Mouse (Mus musculus) limb, embryonic 10.5 days (tissue): Measurements from ENCODE around the gene Necab3. TPM values are rescaled to one million over a fixed set of nuclear protein-coding genes. Genes with fewer than 3 reads are reported as not detected.
A peak's percentile ranks its signal among the peaks of the same experiment; 100 is the strongest.

Source experiments
- DNase-seq: peaks from one replicate; pipeline ENCODE4 v3.0.0-alpha.2; 2017; ENCODE audit warnings: low spot score
- H3K27ac ChIP-seq: fragments of 300-500 bp; sonication (generic); 2 replicates; pipeline ENCODE4 v1.5.1; 2016; ENCODE audit warnings: mild to moderate bottlenecking
- H3K27me3 ChIP-seq: fragments of 300-500 bp; sonication (generic); 2 replicates; pipeline ENCODE4 v1.6.1; 2016; ENCODE audit warnings: low read depth, mild to moderate bottlenecking; ENCODE audit not compliant: poor library complexity, severe bottlenecking
- H3K36me3 ChIP-seq: fragments of 300-500 bp; sonication (generic); 2 replicates; pipeline ENCODE4 v1.6.1; 2016; ENCODE audit warnings: mild to moderate bottlenecking, moderate library complexity
- H3K4me1 ChIP-seq: fragments of 300-500 bp; sonication (generic); 2 replicates; pipeline ENCODE4 v1.6.1; 2016
- H3K4me3 ChIP-seq: fragments of 300-500 bp; sonication (generic); 2 replicates; pipeline ENCODE4 v1.5.1; 2016; ENCODE audit warnings: mild to moderate bottlenecking, moderate library complexity
- H3K9me3 ChIP-seq: fragments of 300-500 bp; sonication (generic); replicated peaks from 2 replicates; pipeline ENCODE4 v1.6.1; 2016; ENCODE audit warnings: mild to moderate bottlenecking
- WGBS: fragments of 180-500 bp; shearing (Covaris S2); methylation state at CpG from one replicate; pipeline ENCODE4 v1.1.7; 2016; 5-methylcytosine and 5-hydroxymethylcytosine counted together
- polyA plus RNA-seq: library from polyadenylated mRNA; unstranded; fragments of >200 nt; fragmentation: Nextera tagmentation; extraction: Ambion mirVana; gene quantifications from 2 replicates; pipeline ENCODE4 v1.2.1, GENCODE M21; 2016

Gene Necab3
- polyA plus RNA-seq = 2.0 and 2.1 TPM in 2 replicates

DNA sequence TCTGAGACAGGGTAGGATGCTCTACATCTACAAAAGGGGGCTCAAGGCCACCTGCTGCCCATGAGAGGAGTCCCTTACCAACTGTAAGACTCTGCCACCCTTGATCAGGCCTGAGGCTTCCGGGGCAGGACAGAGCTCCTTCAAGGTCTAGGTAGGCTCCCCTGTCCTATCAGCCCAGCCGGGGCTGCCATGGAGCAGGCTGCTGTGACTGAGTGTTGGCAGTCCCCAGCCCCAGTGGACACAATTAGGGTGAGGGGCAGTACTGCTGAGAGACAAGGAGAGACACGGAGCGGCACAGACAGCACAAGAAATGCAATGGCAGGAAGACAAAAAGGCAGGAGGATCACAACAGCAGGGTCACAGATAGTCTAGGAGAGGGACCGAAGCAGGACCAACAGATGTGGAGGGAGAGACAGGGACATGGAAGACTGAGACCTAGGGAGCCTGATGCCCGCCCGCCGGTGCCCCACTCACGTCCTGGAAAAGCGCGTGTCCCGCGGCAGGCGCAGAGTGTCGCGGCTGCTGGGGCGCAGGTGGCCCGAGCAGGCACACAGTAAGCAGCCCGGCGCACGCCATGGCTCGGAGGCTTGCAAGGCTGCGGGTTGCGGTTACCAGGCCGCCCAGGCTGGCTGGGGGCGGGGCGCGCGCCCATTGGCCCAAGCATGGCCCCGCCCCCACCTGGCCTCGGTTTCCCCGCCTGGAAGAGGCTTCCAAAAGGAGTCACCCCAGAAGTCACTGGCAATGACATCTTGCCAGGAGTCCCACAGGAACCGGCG lies at the start of gene Necab3:
Gene Necab3 (minus strand): TSS at position 627 of the 776 bp plus-strand sequence.
- H3K4me1 ChIP-seq = peaks cover 24% of the 10 kb centered on the region
- peak; percentile 67 for DNase-seq
- H3K27ac ChIP-seq = peak within 1 kb of the TSS; percentile 53
- no peaks in the 10 kb centered on the region for H3K9me3 ChIP-seq
- peak within 1 kb of the TSS; percentile 43 for H3K4me3 ChIP-seq
- peaks cover 12% of the 10 kb centered on the region for H3K27me3 ChIP-seq
- peaks cover 39% of the 10 kb centered on the region for H3K36me3 ChIP-seq
- 5% methylated on average over 34 of the region's 34 CpGs for WGBS

DNA sequence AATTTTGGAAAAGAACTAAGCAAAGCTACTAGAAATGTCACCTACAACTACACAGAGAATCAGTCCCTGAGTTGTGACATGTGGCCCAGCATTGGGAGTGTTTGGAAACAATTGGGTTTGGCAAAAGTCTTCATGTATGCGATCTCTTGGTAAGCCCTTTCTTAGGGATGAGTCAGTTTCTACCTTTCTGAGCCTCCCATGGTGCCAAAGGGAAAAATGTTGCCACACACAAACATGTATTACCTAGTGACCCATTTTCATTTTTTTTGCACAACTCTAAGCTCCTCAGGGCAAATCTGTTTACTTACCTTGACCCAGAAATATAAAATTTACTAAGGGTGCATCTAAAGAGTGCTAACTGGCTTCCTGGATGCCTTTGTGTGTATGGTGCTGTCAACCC lies 48.3 kb upstream of the Necab3 start:
- Histone ChIP-seq H3K4me3 (no peak overlapping the region), H3K4me1 (peaks cover 16% of the 10 kb centered on the region), H3K9me3 (no peaks in the 10 kb centered on the region), H3K27me3 (peaks cover 27% of the 10 kb centered on the region; the same call in 1 of the 2 replicates), H3K36me3 (no peaks in the 10 kb centered on the region), H3K27ac (no peak overlapping the region)
- WGBS = 94% methylated on average over 1 of the region's 1 CpGs
- DNase-seq = no peak

DNA sequence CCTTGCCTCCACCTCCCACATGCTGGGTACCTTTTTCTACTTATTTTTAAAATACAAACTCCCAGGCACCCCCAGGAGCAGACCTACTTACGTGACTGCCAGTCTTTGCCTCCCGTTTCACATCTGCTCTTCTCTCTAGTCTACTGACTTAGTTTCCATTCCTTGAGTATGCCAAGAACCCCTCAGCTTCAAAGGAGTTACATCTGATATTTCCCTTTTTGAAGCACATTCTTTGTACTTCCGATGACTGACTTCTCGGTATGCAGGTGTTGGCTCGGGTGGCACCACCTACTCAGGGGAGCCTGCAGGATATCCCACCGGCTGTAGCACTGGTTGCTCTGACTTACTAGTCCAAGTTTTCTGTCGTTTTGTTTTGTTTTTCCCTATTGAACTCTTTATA lies 45.5 kb upstream of the Necab3 start:
- Histone ChIP-seq H3K27ac (peak overlapping the region; percentile 53; the same call in 1 of the 2 replicates), H3K36me3 (no peaks in the 10 kb centered on the region), H3K27me3 (peaks cover 23% of the 10 kb centered on the region; the same call in 1 of the 2 replicates), H3K4me1 (peaks cover 16% of the 10 kb centered on the region), H3K4me3 (peak overlapping the region; percentile 71), H3K9me3 (no peaks in the 10 kb centered on the region)
- DNase-seq = no peak
- WGBS = 45% methylated on average over 7 of the region's 7 CpGs

DNA sequence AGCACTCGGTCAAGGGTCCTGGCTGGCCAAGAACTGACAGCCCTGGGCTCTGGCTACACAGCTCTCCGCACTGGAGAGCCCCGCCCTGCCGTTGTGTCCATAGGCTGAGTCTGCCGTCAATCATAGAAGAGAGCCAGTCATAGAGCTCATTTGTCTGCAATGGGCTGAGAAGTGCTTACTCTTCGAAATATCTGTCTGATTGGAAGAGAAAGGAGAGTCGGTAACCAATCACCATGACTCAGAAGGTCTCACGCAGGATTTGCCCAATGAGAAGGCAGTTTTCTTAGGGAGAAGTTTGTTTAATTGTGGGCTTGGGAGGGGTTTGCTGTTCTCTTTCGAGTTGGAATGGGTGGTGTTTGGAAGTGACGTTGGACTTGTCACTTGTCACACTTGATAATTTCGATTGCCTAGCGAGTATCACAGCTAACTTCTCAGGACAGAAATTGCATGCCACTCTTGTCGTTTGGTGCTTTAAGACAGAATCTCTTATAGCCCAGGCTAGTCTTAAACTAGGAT lies 45.0 kb upstream of the Necab3 start, which contains the start of gene Pxmp4:
Gene Pxmp4 (minus strand): TSS at position 71 of the 516 bp plus-strand sequence.
- DNase-seq = peak; percentile 90
- Histone ChIP-seq H3K27me3 (peaks cover 20% of the 10 kb centered on the region; the same call in 1 of the 2 replicates), H3K9me3 (no peaks in the 10 kb centered on the region), H3K27ac (peak within 1 kb of the TSS; percentile 81), H3K36me3 (no peaks in the 10 kb centered on the region), H3K4me1 (peaks cover 16% of the 10 kb centered on the region), H3K4me3 (peak within 1 kb of the TSS; percentile 71)
- WGBS = under 1% methylated on average over 13 of the region's 13 CpGs

DNA sequence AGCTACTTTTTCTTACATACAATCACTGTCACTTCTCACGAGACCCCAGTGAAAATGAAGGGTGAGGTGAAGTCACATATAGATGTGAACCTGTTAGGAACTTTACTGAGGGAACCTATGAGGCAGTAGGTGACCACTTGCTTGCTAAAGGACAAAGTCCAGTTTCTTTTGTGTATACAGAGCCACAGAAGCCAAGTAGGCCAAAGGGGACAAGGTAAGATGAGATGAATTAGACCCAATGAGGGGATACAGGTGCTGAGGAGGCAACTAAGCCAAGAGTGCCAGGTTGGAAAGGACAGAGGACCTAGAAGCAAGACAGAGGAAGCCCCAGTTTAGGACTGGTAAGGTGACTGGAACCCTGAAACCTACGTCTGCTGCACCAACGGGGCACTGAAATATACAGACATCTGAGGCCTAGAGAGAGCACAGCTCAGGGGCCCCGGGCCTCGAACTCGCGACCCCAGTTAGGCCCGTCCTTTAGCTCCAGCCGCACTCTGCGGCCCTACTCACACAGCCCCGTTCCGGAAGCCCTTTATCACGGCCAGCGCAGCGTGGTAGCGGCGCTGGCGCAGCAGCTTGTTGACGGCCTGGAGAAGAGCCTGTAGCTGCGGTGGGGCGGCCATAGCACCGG lies 44.4 kb upstream of the Necab3 start:
- H3K4me3 ChIP-seq = peak overlapping the region; percentile 71
- WGBS = 23% methylated on average over 22 of the region's 22 CpGs
- peak overlapping the region; percentile 81 for H3K27ac ChIP-seq
- peaks cover 16% of the 10 kb centered on the region for H3K4me1 ChIP-seq
- no peaks in the 10 kb centered on the region for H3K9me3 ChIP-seq
- no peaks in the 10 kb centered on the region for H3K36me3 ChIP-seq
- DNase-seq = no peak
- H3K27me3 ChIP-seq = peaks cover 14% of the 10 kb centered on the region; the same call in 1 of the 2 replicates

DNA sequence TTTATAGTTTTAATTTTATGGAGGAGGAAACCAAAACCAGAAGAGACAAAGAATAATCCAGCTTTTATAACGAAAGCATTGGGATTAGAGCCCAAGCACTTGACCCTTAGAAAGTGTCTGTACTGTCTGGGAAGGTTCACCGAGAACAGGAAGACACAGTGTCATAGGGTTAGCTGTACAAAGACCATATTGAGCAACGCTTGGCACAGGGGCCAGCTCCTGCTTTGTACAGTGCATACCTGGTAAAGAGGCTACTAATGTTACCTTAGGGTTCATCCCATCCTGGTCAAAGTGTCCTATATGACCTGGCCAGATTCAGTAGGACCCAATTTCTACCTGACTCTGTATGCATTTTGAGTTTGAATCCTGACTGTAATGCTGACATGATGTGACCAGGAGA lies 42.6 kb upstream of the Necab3 start:
- no peak overlapping the region for H3K4me3 ChIP-seq
- H3K9me3 ChIP-seq = no peaks in the 10 kb centered on the region
- DNase-seq = no peak
- H3K36me3 ChIP-seq = no peaks in the 10 kb centered on the region
- 80% methylated on average over 3 of the region's 3 CpGs for WGBS
- H3K27me3 ChIP-seq = peaks cover 10% of the 10 kb centered on the region; the same call in 1 of the 2 replicates
- H3K27ac ChIP-seq = no peak overlapping the region
- peaks cover 16% of the 10 kb centered on the region for H3K4me1 ChIP-seq

DNA sequence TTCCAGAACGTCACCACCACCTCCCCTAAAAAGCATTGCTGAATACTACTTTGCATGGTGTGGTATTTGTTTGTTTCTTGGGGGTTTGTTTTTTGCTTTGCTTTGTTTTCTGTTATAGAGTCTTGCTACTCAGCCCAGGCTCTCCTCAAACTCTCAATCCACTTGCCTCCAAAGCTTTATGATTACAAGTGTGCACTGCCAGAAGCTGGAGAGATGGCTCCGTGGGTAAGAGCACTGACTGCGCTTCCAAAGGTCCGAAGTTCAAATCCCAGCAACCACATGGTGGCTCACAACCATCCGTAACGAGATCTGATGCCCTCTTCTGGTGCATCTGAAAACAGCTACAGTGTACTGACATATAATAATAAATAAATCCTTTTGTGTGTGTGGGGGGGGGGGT lies 41.9 kb upstream of the Necab3 start:
- no peak for DNase-seq
- H3K4me1 ChIP-seq = peaks cover 16% of the 10 kb centered on the region
- peaks cover 6% of the 10 kb centered on the region; the same call in 1 of the 2 replicates for H3K27me3 ChIP-seq
- no peaks in the 10 kb centered on the region for H3K9me3 ChIP-seq
- no peak overlapping the region for H3K4me3 ChIP-seq
- H3K27ac ChIP-seq = no peak overlapping the region
- 72% methylated on average over 6 of the region's 6 CpGs for WGBS
- no peaks in the 10 kb centered on the region for H3K36me3 ChIP-seq

DNA sequence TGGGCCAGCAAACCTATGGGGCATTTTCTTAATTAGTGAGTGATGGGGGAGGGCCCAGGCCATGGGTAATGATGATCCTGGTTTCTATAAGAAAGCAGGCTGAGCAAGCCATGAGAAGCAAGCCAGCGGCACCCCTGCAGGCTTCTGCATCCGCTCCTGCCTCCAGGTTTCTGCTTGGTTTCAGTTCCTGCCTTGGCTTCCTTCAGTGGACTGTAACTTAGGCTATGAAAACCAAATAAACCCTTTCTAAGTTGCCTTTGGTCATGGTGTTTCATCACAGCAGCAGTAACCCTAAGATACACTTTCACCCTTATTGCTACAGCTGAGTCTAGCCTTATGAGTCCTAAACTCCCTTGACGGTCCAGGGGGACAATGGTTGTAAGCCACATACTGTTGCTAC lies 38.7 kb upstream of the Necab3 start:
- Histone ChIP-seq H3K4me3 (no peak overlapping the region), H3K36me3 (peaks cover 3% of the 10 kb centered on the region), H3K27ac (no peak overlapping the region), H3K9me3 (no peaks in the 10 kb centered on the region), H3K27me3 (no peaks in the 10 kb centered on the region), H3K4me1 (no peaks in the 10 kb centered on the region)
- no peak for DNase-seq
- 82% methylated on average over 3 of the region's 3 CpGs for WGBS

DNA sequence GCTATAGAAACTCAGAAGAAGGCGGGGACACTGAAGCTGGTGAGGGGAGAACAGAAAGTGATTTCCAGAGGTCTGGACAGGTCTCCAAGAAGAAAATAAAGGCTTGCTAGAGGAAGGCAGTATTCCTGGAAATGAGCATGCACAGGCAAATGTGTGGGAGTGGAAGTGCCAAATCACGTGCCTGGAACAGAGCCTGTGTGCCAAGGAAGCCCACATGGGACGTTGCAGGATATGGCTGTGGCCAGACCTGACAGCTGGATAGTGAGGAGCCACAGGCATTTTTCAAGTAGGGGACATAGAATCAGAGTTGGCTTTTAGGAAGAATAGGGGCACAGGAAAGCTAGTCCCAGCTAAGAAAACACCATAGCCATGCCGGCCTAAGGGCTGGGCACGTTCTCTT lies 37.1 kb upstream of the Necab3 start:
- 81% methylated on average over 5 of the region's 5 CpGs for WGBS
- no peak overlapping the region for H3K27ac ChIP-seq
- no peaks in the 10 kb centered on the region for H3K9me3 ChIP-seq

DNA sequence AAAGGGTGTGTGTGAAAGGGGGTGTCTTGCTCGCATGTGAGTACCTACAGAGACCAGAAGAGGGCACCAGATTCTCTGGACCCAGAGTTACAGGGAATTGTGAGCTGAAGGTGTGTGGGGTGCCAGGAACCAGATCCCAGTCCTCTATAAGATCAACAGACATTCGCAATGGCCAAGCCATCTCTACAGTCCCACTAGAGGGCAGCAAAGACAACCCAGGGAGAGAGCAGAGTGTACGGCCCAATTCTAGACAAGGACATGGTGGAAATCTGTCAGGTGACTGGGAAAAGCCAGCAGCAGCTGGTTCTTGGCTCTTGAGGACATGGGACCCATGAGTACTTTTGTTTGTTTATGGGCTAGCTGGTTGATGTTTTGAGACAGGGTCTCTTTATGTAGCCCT lies 34.3 kb upstream of the Necab3 start:
- Histone ChIP-seq H3K36me3 (peaks cover 3% of the 10 kb centered on the region), H3K27me3 (no peaks in the 10 kb centered on the region), H3K4me3 (no peak overlapping the region), H3K9me3 (no peaks in the 10 kb centered on the region), H3K4me1 (no peaks in the 10 kb centered on the region), H3K27ac (no peak overlapping the region)
- DNase-seq = no peak
- 75% methylated on average over 3 of the region's 3 CpGs for WGBS

More for the DNA sequence above, 37.1 kb upstream of the Necab3 start:
- Histone ChIP-seq H3K27me3 (no peaks in the 10 kb centered on the region), H3K4me3 (no peak overlapping the region), H3K4me1 (no peaks in the 10 kb centered on the region), H3K36me3 (peaks cover 3% of the 10 kb centered on the region)
- no peak for DNase-seq

DNA sequence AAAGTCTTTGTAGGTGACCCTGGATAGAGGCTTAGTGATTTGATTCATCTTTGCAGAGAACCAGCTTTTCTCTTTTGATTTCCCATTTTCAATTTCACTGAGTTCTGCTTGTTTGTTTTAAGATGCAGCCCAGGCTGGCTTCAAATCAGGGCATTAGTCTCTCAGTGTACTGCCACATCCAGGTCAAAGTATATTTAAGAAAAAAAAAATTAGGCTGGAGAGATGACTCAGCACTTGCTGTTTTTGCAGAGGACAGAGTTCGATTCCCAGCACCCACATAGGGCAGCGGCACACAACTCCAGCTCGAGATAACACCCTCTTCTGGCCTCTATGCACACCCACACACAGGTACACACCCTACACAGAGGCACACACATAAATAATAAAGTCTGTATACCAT lies 32.5 kb upstream of the Necab3 start:
- WGBS = 80% methylated on average over 3 of the region's 3 CpGs
- Histone ChIP-seq H3K4me3 (no peak overlapping the region), H3K27me3 (no peaks in the 10 kb centered on the region), H3K36me3 (peaks cover 5% of the 10 kb centered on the region), H3K4me1 (no peaks in the 10 kb centered on the region), H3K9me3 (no peaks in the 10 kb centered on the region), H3K27ac (no peak overlapping the region)
- DNase-seq = no peak

DNA sequence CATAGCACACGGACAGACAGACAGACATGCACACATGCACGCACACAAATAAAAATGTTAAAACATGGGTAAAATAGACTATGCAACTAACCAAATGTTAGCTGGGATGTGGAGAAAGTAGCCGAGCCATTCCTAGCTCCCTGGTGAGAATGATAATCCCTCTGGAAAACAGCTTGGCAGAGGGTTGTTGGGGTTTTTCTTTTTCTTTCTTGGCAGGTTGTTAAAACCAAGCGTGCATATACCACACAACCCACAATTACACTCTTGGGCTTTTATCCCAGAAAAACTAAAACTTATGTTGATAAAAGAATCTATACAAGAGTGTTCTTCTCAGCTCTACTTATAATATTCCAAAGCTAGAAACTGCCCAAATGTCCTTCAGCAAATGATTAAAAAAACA lies 30.4 kb upstream of the Necab3 start:
- DNase-seq = no peak
- peaks cover 14% of the 10 kb centered on the region for H3K4me1 ChIP-seq
- no peak overlapping the region for H3K27ac ChIP-seq
- H3K27me3 ChIP-seq = no peaks in the 10 kb centered on the region
- no peak overlapping the region for H3K4me3 ChIP-seq
- H3K36me3 ChIP-seq = peaks cover 2% of the 10 kb centered on the region; the same call in 1 of the 2 replicates
- WGBS = 88% methylated on average over 4 of the region's 4 CpGs
- H3K9me3 ChIP-seq = no peaks in the 10 kb centered on the region

DNA sequence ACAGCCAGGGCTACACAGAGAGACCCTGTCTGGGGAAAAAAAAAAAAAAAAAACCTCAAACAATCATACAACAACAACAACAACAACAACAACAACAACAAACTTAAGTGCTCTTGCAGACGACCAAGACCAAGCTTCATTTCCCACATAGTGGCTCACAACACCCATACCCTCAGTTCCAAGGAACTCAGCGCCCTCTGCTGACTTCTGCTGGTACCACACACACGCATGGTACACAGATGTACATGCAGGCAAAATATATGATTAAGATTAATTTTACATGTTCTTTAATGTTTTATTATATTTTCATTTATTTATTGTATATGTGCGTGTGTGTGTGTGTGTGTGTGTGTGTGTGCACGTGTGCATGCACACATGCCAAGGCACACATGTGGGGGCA lies 27.7 kb upstream of the Necab3 start:
- WGBS = 72% methylated on average over 5 of the region's 5 CpGs
- no peaks in the 10 kb centered on the region for H3K9me3 ChIP-seq
- peaks cover 14% of the 10 kb centered on the region for H3K4me1 ChIP-seq
- H3K27ac ChIP-seq = no peak overlapping the region
- H3K27me3 ChIP-seq = no peaks in the 10 kb centered on the region
- peaks cover 2% of the 10 kb centered on the region; the same call in 1 of the 2 replicates for H3K36me3 ChIP-seq
- peak; percentile 56 for DNase-seq
- no peak overlapping the region for H3K4me3 ChIP-seq
